Mouse (Mus musculus): ENCODE results near the gene Dmc1.

GRCm38 (mm10) chr15:79607757-79608156, 2.8 kb upstream of the Dmc1 start:
- TF ChIP-seq POLR2A (IDR thresholded peaks at IDR 0.05; ENCODE audit: low read depth, low read length) (no peak), CTCF (conservative IDR thresholded peaks at IDR 0.05; ENCODE audit: insufficient read depth, insufficient read length, low read depth, low read length) (peak; percentile 28)
